Mouse (Mus musculus) G1E (cell line): ENCODE data around the gene Parn. TPM values are rescaled to one million over a fixed set of nuclear protein-coding genes. Genes with fewer than 3 reads are reported as not detected.

Source experiments
- ATAC-seq: 2 replicates; pipeline ENCODE4 v1.8.0; 2016; ENCODE audit warnings: mild to moderate bottlenecking; ENCODE audit not compliant: insufficient number of reproducible peaks, poor library complexity, low FRiP score, severe bottlenecking; ENCODE audit errors: extremely low read depth
- DNase-seq: peaks from one replicate; pipeline ENCODE4 v3.0.0; 2012; ENCODE audit warnings: low spot score
- H3K27me3 ChIP-seq: 2 replicates; pipeline ENCODE4 v1.6.1; 2012; ENCODE audit warnings: mild to moderate bottlenecking, low read length, inconsistent platforms; ENCODE audit not compliant: insufficient read depth
- H3K36me3 ChIP-seq: replicated peaks from 2 replicates; pipeline ENCODE3; 2012; ENCODE audit warnings: mild to moderate bottlenecking, inconsistent platforms
- H3K4me1 ChIP-seq: 2 replicates; pipeline ENCODE4 v1.6.1; 2012; ENCODE audit warnings: low read depth, low read length, inconsistent platforms, mixed read lengths; ENCODE audit not compliant: insufficient read depth
- H3K4me3 ChIP-seq: 2 replicates; pipeline ENCODE4 v1.5.1; 2012; ENCODE audit warnings: low read depth, mild to moderate bottlenecking, inconsistent platforms, low read length, moderate library complexity, mixed read lengths
- H3K9me3 ChIP-seq: replicated peaks from 2 replicates; pipeline ENCODE4 v1.6.1; 2012; ENCODE audit warnings: inconsistent platforms
- CTCF ChIP-seq: IDR thresholded peaks from 2 replicates; pipeline ENCODE4 v1.5.1; 2012; ENCODE audit warnings: low read depth, low read length, inconsistent platforms, mixed read lengths
- GATA1 ChIP-seq: IDR thresholded peaks from 2 replicates; pipeline ENCODE4 v1.6.1; 2012; ENCODE audit warnings: borderline replicate concordance, low read length, inconsistent platforms, mixed read lengths
- GATA2 ChIP-seq: IDR thresholded peaks from 2 replicates; pipeline ENCODE4 v1.6.1; 2012; ENCODE audit warnings: low read depth, low read length, inconsistent platforms, borderline replicate concordance
- POLR2AphosphoS5 ChIP-seq: IDR thresholded peaks from 2 replicates; pipeline ENCODE4 v1.6.1; 2012; ENCODE audit warnings: low read depth, low read length, inconsistent platforms; ENCODE audit not compliant: insufficient replicate concordance
- TAL1 ChIP-seq: conservative IDR thresholded peaks from 2 replicates; pipeline ENCODE4 v1.6.1; 2012; ENCODE audit warnings: low read depth, low read length, inconsistent platforms, mixed read lengths
- polyA plus RNA-seq: library from polyadenylated mRNA; stranded (reverse); fragments of >175 nt; gene quantifications from 2 replicates; pipeline ENCODE4 v1.2.3, GENCODE M21; 2012
- total RNA-seq, 2 experiments: library from RNA; stranded (forward) in 1 of 2; stranded (reverse) in 1 of 2; fragments of 200-1000 nt in 1 of 2; fragments of >200 nt in 1 of 2; fragmentation: Nextera tagmentation in 1 of 2; gene quantifications; 2 replicates each; pipeline ENCODE4 v1.2.3; 2014 to 2017

Parn gene
- total and polyA plus RNA-seq, 3 experiments: 40.1 to 93.8 (median 54.7) TPM

GRCm38 (mm10) chr16:13538213-13538932 lies 129.6 kb downstream of the Parn start:
- ATAC-seq (no peak), DNase-seq (no peak)
- Histone ChIP-seq H3K9me3 (no peaks in the 10 kb centered on the region), H3K36me3 (peaks cover 72% of the 10 kb centered on the region), H3K4me3 (no peak overlapping the region), H3K27me3 (no peaks in the 10 kb centered on the region), H3K4me1 (no peaks in the 10 kb centered on the region)
- TF ChIP-seq CTCF: no peak
- no peak for TF ChIP-seq TAL1
- TF ChIP-seq POLR2AphosphoS5: no peak
- TF ChIP-seq GATA1: no peak
- no peak for TF ChIP-seq GATA2

- Histone ChIP-seq H3K9me3 (no peaks in the 10 kb centered on the region), H3K27me3 (no peaks in the 10 kb centered on the region), H3K4me3 (no peak overlapping the region), H3K4me1 (no peaks in the 10 kb centered on the region), H3K36me3 (peaks cover 55% of the 10 kb centered on the region)
- TF ChIP-seq TAL1: no peak
- no peak for TF ChIP-seq POLR2AphosphoS5
- no peak for TF ChIP-seq CTCF
- no peak for TF ChIP-seq GATA1
- no peak for TF ChIP-seq GATA2
- ATAC-seq: no peak
- no peak for DNase-seq
These were observed 131.6 kb downstream of the Parn start for GRCm38 (mm10) chr16:13536404-13536803.

- H3K36me3 ChIP-seq: peaks cover 50% of the 10 kb centered on the region
- ATAC-seq (no peak), DNase-seq (no peak)
- no peak overlapping the region for H3K4me3 ChIP-seq
- TF ChIP-seq POLR2AphosphoS5 (no peak), CTCF (no peak), TAL1 (no peak), GATA1 (no peak), GATA2 (no peak)
- H3K9me3 ChIP-seq: no peaks in the 10 kb centered on the region
- no peaks in the 10 kb centered on the region for H3K4me1 ChIP-seq
- no peaks in the 10 kb centered on the region for H3K27me3 ChIP-seq
These were observed 132.1 kb downstream of the Parn start for GRCm38 (mm10) chr16:13535856-13536255.

GRCm38 (mm10) chr16:13532840-13533239 lies 135.1 kb downstream of the Parn start:
- Histone ChIP-seq H3K9me3 (no peaks in the 10 kb centered on the region), H3K36me3 (peaks cover 21% of the 10 kb centered on the region), H3K4me1 (no peaks in the 10 kb centered on the region), H3K27me3 (peaks cover 4% of the 10 kb centered on the region; the same call in 1 of the 2 replicates), H3K4me3 (no peak overlapping the region)
- no peak for DNase-seq
- no peak for ATAC-seq
- no peak for TF ChIP-seq POLR2AphosphoS5
- TF ChIP-seq GATA1: no peak
- no peak for TF ChIP-seq GATA2
- TF ChIP-seq CTCF: no peak
- no peak for TF ChIP-seq TAL1

- Histone ChIP-seq H3K36me3 (peaks cover 6% of the 10 kb centered on the region), H3K9me3 (no peaks in the 10 kb centered on the region), H3K27me3 (peaks cover 7% of the 10 kb centered on the region; the same call in 1 of the 2 replicates), H3K4me3 (no peak overlapping the region), H3K4me1 (no peaks in the 10 kb centered on the region)
- ATAC-seq (no peak), DNase-seq (no peak)
- TF ChIP-seq TAL1 (no peak), GATA1 (no peak)
These were observed 136.7 kb downstream of the Parn start for GRCm38 (mm10) chr16:13531279-13531678.

- Histone ChIP-seq H3K36me3 (no peaks in the 10 kb centered on the region), H3K9me3 (no peaks in the 10 kb centered on the region), H3K4me1 (no peaks in the 10 kb centered on the region), H3K27me3 (peaks cover 18% of the 10 kb centered on the region), H3K4me3 (no peak overlapping the region)
- ATAC-seq: no peak
- no peak for DNase-seq
- TF ChIP-seq POLR2AphosphoS5 (no peak), GATA1 (no peak), GATA2 (no peak), CTCF (no peak), TAL1 (no peak)
These were observed 146.6 kb downstream of the Parn start for GRCm38 (mm10) chr16:13521359-13521758.

- Histone ChIP-seq H3K9me3 (no peaks in the 10 kb centered on the region), H3K4me1 (no peaks in the 10 kb centered on the region), H3K36me3 (no peaks in the 10 kb centered on the region), H3K27me3 (peaks cover 25% of the 10 kb centered on the region), H3K4me3 (no peak overlapping the region)
- TF ChIP-seq CTCF (no peak), GATA1 (no peak), GATA2 (no peak), POLR2AphosphoS5 (no peak), TAL1 (no peak)
- DNase-seq: no peak
- no peak for ATAC-seq
These were observed 147.7 kb downstream of the Parn start for GRCm38 (mm10) chr16:13520301-13520700.
